Comparison of ENCODE assay signal across 21 mouse cellular contexts in the genomic region with DNA sequence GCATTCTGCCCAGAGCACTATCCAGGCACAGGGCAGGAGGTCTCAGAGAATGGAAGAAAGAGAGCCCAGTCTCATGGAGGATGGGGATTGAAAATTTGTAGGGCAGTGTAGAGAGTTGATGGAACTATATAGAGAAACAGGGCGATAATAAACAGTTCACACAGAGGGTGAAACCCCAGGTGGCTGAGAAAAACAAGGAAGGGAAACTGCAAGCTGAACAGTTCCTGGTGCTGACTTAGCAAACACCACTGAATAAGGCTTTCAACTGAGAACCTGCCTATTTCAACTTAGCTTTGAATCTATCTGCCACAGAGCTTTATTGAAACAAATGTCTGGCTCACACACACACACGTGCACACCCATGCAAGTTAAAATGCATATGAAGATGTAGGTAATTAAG.
"Had no signal": no experiment of that assay in that cellular context is flagged by ENCODE, and none has a peak within 500 bp of the region (broad histone marks: within the 10 kb centered on the region; RNA-seq: fewer than 3 reads in every experiment).

No protein-coding gene starts in this region.

- H3K27ac ChIP-seq: liver, embryonic 15.5 days; lung, embryonic 15.5 days; macrophage; neural tube, embryonic 12.5 days; stomach, embryonic 15.5 days; stomach, postnatal 0 days had no signal

- H3K36me3 ChIP-seq: liver, embryonic 15.5 days; lung, embryonic 15.5 days; neural tube, embryonic 12.5 days; stomach, embryonic 15.5 days had no signal

- H3K4me3 ChIP-seq: liver, embryonic 15.5 days; lung, embryonic 15.5 days; megakaryocyte, embryonic 14.5 days; neural tube, embryonic 12.5 days; stomach, embryonic 15.5 days had no signal

- H3K9me3 ChIP-seq: liver, embryonic 15.5 days; lung, embryonic 15.5 days; megakaryocyte, embryonic 14.5 days; neural tube, embryonic 12.5 days; stomach, embryonic 15.5 days had no signal

- DNase-seq: liver, postnatal 0 days; lung, adult 2 months; lung, postnatal 14 days; lung, postnatal 36 days; midbrain, embryonic 14.5 days; right cerebral cortex, postnatal 14 days; right cerebral cortex, postnatal 4 days; spleen, adult 18-20 months; thymus, adult 2 months; thymus, postnatal 25 days; thymus, postnatal 4 days had no signal

- H3K4me1 ChIP-seq: liver, embryonic 15.5 days; lung, embryonic 15.5 days; megakaryocyte, embryonic 14.5 days; neural tube, embryonic 12.5 days; stomach, embryonic 15.5 days had no signal

- ATAC-seq: liver, postnatal 0 days; lung, postnatal 0 days; midbrain, embryonic 16.5 days had no signal

- H3K9ac ChIP-seq: liver, embryonic 15.5 days; liver, postnatal 0 days; lung, embryonic 15.5 days; neural tube, embryonic 12.5 days; stomach, embryonic 15.5 days had no signal

- H3K27me3 ChIP-seq: liver, embryonic 15.5 days; lung, embryonic 15.5 days; megakaryocyte, embryonic 14.5 days; neural tube, embryonic 12.5 days; stomach, embryonic 15.5 days had no signal

- H3K4me2 ChIP-seq: liver, embryonic 15.5 days; lung, embryonic 15.5 days; midbrain, embryonic 11.5 days; neural tube, embryonic 12.5 days; stomach, embryonic 15.5 days had no signal
